Mouse (Mus musculus): Measurements from ENCODE around the gene Otor. TPM values are rescaled to one million over a fixed set of nuclear protein-coding genes. Genes with fewer than 3 reads are reported as not detected.

The Otor gene
- polyA plus RNA-seq, 1 experiment from 2014 or later, result 0.27 TPM

DNA sequence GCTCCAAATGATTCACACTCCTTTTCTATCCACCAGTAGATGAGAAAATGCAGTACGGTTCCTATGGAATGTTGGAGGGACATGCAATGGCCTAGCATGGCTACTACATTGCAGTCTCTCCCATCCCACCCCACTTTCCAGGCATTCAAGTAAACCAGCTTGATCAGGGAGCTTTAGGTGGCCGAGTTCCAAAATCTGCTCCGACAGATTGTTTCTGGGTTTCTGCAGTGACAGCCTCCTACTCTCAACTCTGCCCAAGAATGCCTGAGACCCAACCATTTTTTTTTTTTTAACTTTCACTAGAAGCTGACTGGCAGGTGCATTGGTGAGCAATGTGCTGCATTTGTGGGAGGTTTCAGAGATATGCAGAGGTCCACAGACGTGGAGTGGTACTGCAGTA is 36.4 kb downstream of the Otor start:
- no peak overlapping the region for H3K27ac ChIP-seq (ENCODE audit: low read length)
- H3K9ac ChIP-seq (replicated peaks; ENCODE audit: low read length), result no peak overlapping the region
- H3K4me1 ChIP-seq (ENCODE audit: insufficient read depth, low read length), result no peaks in the 10 kb centered on the region
- no peak overlapping the region for H3K4me3 ChIP-seq (ENCODE audit: low read length)
- H3K27me3 ChIP-seq (ENCODE audit: insufficient read depth, low read length), result no peaks in the 10 kb centered on the region
- no peaks in the 10 kb centered on the region for H3K9me3 ChIP-seq (ENCODE audit: low read length)
- WGBS, result 68% methylated on average over 4 of the region's 4 CpGs
- H3K36me3 ChIP-seq (ENCODE audit: insufficient read depth, low read length), result no peaks in the 10 kb centered on the region
- ATAC-seq (ENCODE audit: low FRiP score, low TSS enrichment), result no peak
- no peak overlapping the region for H3K4me2 ChIP-seq (replicated peaks; ENCODE audit: low read depth, low read length)

DNA sequence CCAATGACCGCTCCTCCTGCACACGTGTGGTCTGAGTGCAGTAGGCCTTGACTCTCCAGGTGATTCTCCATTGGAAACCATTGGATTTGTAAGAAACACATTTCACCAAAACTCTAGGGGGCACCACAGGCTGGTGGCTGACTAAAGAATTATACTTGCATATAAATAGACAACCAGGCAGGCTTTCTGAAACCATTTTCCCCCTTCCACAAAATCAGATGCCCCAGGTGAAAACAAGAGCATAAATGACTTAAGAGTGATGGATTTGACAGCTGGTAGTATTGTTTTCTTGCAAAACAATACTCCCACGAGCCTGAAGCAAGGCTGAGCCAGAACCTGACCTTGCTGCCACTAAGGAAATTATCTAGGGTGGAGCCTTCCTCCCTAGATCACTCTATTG is 39.2 kb downstream of the Otor start:
- Histone ChIP-seq H3K27ac (ENCODE audit: low read length) (no peak overlapping the region), H3K4me3 (ENCODE audit: low read length) (no peak overlapping the region), H3K4me1 (ENCODE audit: insufficient read depth, low read length) (no peaks in the 10 kb centered on the region), H3K9ac (replicated peaks; ENCODE audit: low read length) (no peak overlapping the region), H3K4me2 (replicated peaks; ENCODE audit: low read depth, low read length) (no peak overlapping the region), H3K27me3 (ENCODE audit: insufficient read depth, low read length) (no peaks in the 10 kb centered on the region), H3K36me3 (ENCODE audit: insufficient read depth, low read length) (no peaks in the 10 kb centered on the region), H3K9me3 (ENCODE audit: low read length) (no peaks in the 10 kb centered on the region)
- no peak for ATAC-seq (ENCODE audit: low FRiP score, low TSS enrichment)
- 65% methylated on average over 3 of the region's 3 CpGs for WGBS

DNA sequence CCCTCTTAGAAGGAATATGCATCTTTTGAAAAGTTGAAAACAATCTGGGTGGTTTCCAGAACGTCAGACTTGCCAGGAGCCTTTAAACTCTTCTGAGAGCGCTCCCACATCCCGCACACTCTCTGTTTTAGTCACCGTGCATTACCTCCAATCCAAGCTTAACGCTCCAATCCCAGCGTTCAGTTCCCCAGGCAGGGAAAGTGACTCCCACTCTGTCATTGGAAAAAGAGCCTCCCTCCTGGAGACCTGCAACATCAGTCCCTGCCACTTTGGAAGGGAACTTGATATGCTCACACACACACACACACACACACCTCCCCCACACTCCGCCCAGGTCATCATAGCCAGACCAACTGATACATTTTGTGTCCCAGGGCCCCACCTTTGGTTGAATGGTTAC is 39.9 kb downstream of the Otor start:
- 68% methylated on average over 7 of the region's 7 CpGs for WGBS
- Histone ChIP-seq H3K27ac (ENCODE audit: low read length) (no peak overlapping the region), H3K9me3 (ENCODE audit: low read length) (no peaks in the 10 kb centered on the region), H3K4me3 (ENCODE audit: low read length) (no peak overlapping the region), H3K36me3 (ENCODE audit: insufficient read depth, low read length) (no peaks in the 10 kb centered on the region), H3K4me2 (replicated peaks; ENCODE audit: low read depth, low read length) (no peak overlapping the region), H3K9ac (replicated peaks; ENCODE audit: low read length) (no peak overlapping the region), H3K27me3 (ENCODE audit: insufficient read depth, low read length) (no peaks in the 10 kb centered on the region), H3K4me1 (ENCODE audit: insufficient read depth, low read length) (no peaks in the 10 kb centered on the region)
- no peak for ATAC-seq (ENCODE audit: low FRiP score, low TSS enrichment)

GRCm38 (mm10) chr2:143131098-143131646 is 52.9 kb downstream of the Otor start:
- no peak overlapping the region for H3K4me3 ChIP-seq (ENCODE audit: low read length)
- no peak overlapping the region for H3K9ac ChIP-seq (replicated peaks; ENCODE audit: low read length)
- ATAC-seq (ENCODE audit: low FRiP score, low TSS enrichment), result no peak
- H3K36me3 ChIP-seq (ENCODE audit: insufficient read depth, low read length), result no peaks in the 10 kb centered on the region
- no peaks in the 10 kb centered on the region for H3K27me3 ChIP-seq (ENCODE audit: insufficient read depth, low read length)
- WGBS, result 61% methylated on average over 5 of the region's 5 CpGs
- H3K4me2 ChIP-seq (replicated peaks; ENCODE audit: low read depth, low read length), result no peak overlapping the region
- H3K27ac ChIP-seq (ENCODE audit: low read length), result no peak overlapping the region
- H3K9me3 ChIP-seq (ENCODE audit: low read length), result no peaks in the 10 kb centered on the region
- no peaks in the 10 kb centered on the region for H3K4me1 ChIP-seq (ENCODE audit: insufficient read depth, low read length)

Other genes with a start within 250 kb of the Otor start
- 18.2 and 20.4 TPM in 2 replicates for gene Kif16b, start 176.9 kb upstream of the Otor start, polyA plus RNA-seq (2015; fragmentation: Nextera tagmentation; extraction: Ambion mirVana)
- 64.1 and 69.2 TPM in 2 replicates for gene Snrpb2, start 15.4 kb upstream of the Otor start, polyA plus RNA-seq (2015; fragmentation: Nextera tagmentation; extraction: Ambion mirVana)

All from kidney, embryonic 16.5 days (tissue).